Mouse (Mus musculus): ENCODE results near the gene Iqcd. TPM values are rescaled to one million over a fixed set of nuclear protein-coding genes. Genes with fewer than 3 reads are reported as not detected.

Iqcd gene
- total RNA-seq, 1 experiment from 2014 or later: 0.96 TPM

GRCm38 (mm10) chr5:120622198-120622851 is 33.5 kb downstream of the Iqcd start:
- ATAC-seq (replicated peaks; ENCODE audit: low read depth, poor library complexity, severe bottlenecking): no peak

GRCm38 (mm10) chr5:120624427-120624826 is 35.6 kb downstream of the Iqcd start:
- no peak for ATAC-seq (replicated peaks; ENCODE audit: low read depth, poor library complexity, severe bottlenecking)

GRCm38 (mm10) chr5:120626399-120626798 is 37.6 kb downstream of the Iqcd start:
- 0 out of 2 replicates have a peak, but pooled peaks have one; percentile 13 for ATAC-seq (replicated peaks; ENCODE audit: low read depth, poor library complexity, severe bottlenecking)

- no peak for ATAC-seq (replicated peaks; ENCODE audit: low read depth, poor library complexity, severe bottlenecking)
These were observed 38.9 kb downstream of the Iqcd start for GRCm38 (mm10) chr5:120627515-120628300.

- no peak for ATAC-seq (replicated peaks; ENCODE audit: low read depth, poor library complexity, severe bottlenecking)
These were observed 39.8 kb downstream of the Iqcd start for GRCm38 (mm10) chr5:120628624-120629023.

- ATAC-seq (replicated peaks; ENCODE audit: low read depth, poor library complexity, severe bottlenecking): 0 out of 2 replicates have a peak, but pooled peaks have one; percentile 26
These were observed 42.3 kb downstream of the Iqcd start for GRCm38 (mm10) chr5:120631128-120631527.

- ATAC-seq (replicated peaks; ENCODE audit: low read depth, poor library complexity, severe bottlenecking): no peak
These were observed 43.1 kb downstream of the Iqcd start for GRCm38 (mm10) chr5:120631892-120632291.

- no peak for ATAC-seq (replicated peaks; ENCODE audit: low read depth, poor library complexity, severe bottlenecking)
These were observed 45.3 kb downstream of the Iqcd start, which contains the start of gene Cfap73 for GRCm38 (mm10) chr5:120634131-120634530. Cfap73 (minus strand) TSS chr5:120634235.

- no peak for ATAC-seq (replicated peaks; ENCODE audit: low read depth, poor library complexity, severe bottlenecking)
These were observed 46.0 kb downstream of the Iqcd start for GRCm38 (mm10) chr5:120634860-120635259.

- ATAC-seq (replicated peaks; ENCODE audit: low read depth, poor library complexity, severe bottlenecking): no peak
These were observed 46.8 kb downstream of the Iqcd start for GRCm38 (mm10) chr5:120635633-120636032.

GRCm38 (mm10) chr5:120640094-120640493 is 51.3 kb downstream of the Iqcd start:
- ATAC-seq (replicated peaks; ENCODE audit: low read depth, poor library complexity, severe bottlenecking): no peak

GRCm38 (mm10) chr5:120643365-120644085 is 54.7 kb downstream of the Iqcd start:
- ATAC-seq (replicated peaks; ENCODE audit: low read depth, poor library complexity, severe bottlenecking): peak; percentile 70

- peak; percentile 59 for ATAC-seq (replicated peaks; ENCODE audit: low read depth, poor library complexity, severe bottlenecking)
These were observed 55.4 kb downstream of the Iqcd start for GRCm38 (mm10) chr5:120644227-120644626.

- ATAC-seq (replicated peaks; ENCODE audit: low read depth, poor library complexity, severe bottlenecking): no peak
These were observed 57.0 kb downstream of the Iqcd start for GRCm38 (mm10) chr5:120645851-120646250.

- ATAC-seq (replicated peaks; ENCODE audit: low read depth, poor library complexity, severe bottlenecking): no peak
These were observed 58.5 kb downstream of the Iqcd start for GRCm38 (mm10) chr5:120647361-120647760.

- ATAC-seq (replicated peaks; ENCODE audit: low read depth, poor library complexity, severe bottlenecking): 0 out of 2 replicates have a peak, but pooled peaks have one; percentile 1
These were observed 59.1 kb downstream of the Iqcd start for GRCm38 (mm10) chr5:120647814-120648491.

- ATAC-seq (replicated peaks; ENCODE audit: low read depth, poor library complexity, severe bottlenecking): peak; percentile 67
These were observed 60.0 kb downstream of the Iqcd start, which contains the start of gene Rasal1 for GRCm38 (mm10) chr5:120648569-120649373. Rasal1 (plus strand) TSS chr5:120648812.

- no peak for ATAC-seq (replicated peaks; ENCODE audit: low read depth, poor library complexity, severe bottlenecking)
These were observed 60.6 kb downstream of the Iqcd start for GRCm38 (mm10) chr5:120649374-120649933.

GRCm38 (mm10) chr5:120649938-120650337 is 61.1 kb downstream of the Iqcd start:
- no peak for ATAC-seq (replicated peaks; ENCODE audit: low read depth, poor library complexity, severe bottlenecking)
